Mouse (Mus musculus): Measurements from ENCODE around the gene Enoph1. TPM values are rescaled to one million over a fixed set of nuclear protein-coding genes. Genes with fewer than 3 reads are reported as not detected.

Gene Enoph1
- polyA plus RNA-seq, 1 experiment = 17.0 TPM

GRCm38 (mm10) chr5:100090515-100091262 lies 50.9 kb downstream of the Enoph1 start:
- no peaks in the 10 kb centered on the region for H3K4me1 ChIP-seq

GRCm38 (mm10) chr5:100091263-100091594 lies 51.4 kb downstream of the Enoph1 start:
- H3K27me3 ChIP-seq (replicated peaks) = peaks cover 6% of the 10 kb centered on the region
- TF ChIP-seq FLI1 (IDR thresholded peaks at IDR 0.05; ENCODE audit: low read length) (no peak), GATA1 (IDR thresholded peaks at IDR 0.05; ENCODE audit: borderline replicate concordance, low read length) (no peak)
- no peaks in the 10 kb centered on the region for H3K4me1 ChIP-seq
- H3K9me3 ChIP-seq = peaks cover 12% of the 10 kb centered on the region
- no peak overlapping the region for H3K4me3 ChIP-seq (replicated peaks)
- no peaks in the 10 kb centered on the region for H3K36me3 ChIP-seq (replicated peaks; ENCODE audit: low read length)

More at GRCm38 (mm10) chr5:100090515-100091262, 50.9 kb downstream of the Enoph1 start:
- H3K27me3 ChIP-seq (replicated peaks) = peaks cover 8% of the 10 kb centered on the region
- H3K9me3 ChIP-seq = peaks cover 12% of the 10 kb centered on the region
- no peak overlapping the region for H3K4me3 ChIP-seq (replicated peaks)
- H3K36me3 ChIP-seq (replicated peaks; ENCODE audit: low read length) = no peaks in the 10 kb centered on the region
- no peak for TF ChIP-seq FLI1 (IDR thresholded peaks at IDR 0.05; ENCODE audit: low read length)
- TF ChIP-seq GATA1 (IDR thresholded peaks at IDR 0.05; ENCODE audit: borderline replicate concordance, low read length) = no peak

GRCm38 (mm10) chr5:100091602-100092001 lies 51.8 kb downstream of the Enoph1 start:
- TF ChIP-seq FLI1 (IDR thresholded peaks at IDR 0.05; ENCODE audit: low read length) = no peak
- no peak for TF ChIP-seq GATA1 (IDR thresholded peaks at IDR 0.05; ENCODE audit: borderline replicate concordance, low read length)

GRCm38 (mm10) chr5:100096955-100097354 lies 57.2 kb downstream of the Enoph1 start:
- TF ChIP-seq GATA1 (IDR thresholded peaks at IDR 0.05; ENCODE audit: borderline replicate concordance, low read length) (no peak), FLI1 (IDR thresholded peaks at IDR 0.05; ENCODE audit: low read length) (no peak)
- Histone ChIP-seq H3K27me3 (replicated peaks) (peaks cover 5% of the 10 kb centered on the region), H3K9me3 (peaks cover 9% of the 10 kb centered on the region), H3K36me3 (replicated peaks; ENCODE audit: low read length) (no peaks in the 10 kb centered on the region), H3K4me3 (replicated peaks) (no peak overlapping the region), H3K4me1 (no peaks in the 10 kb centered on the region)

More at GRCm38 (mm10) chr5:100091602-100092001, 51.8 kb downstream of the Enoph1 start:
- Histone ChIP-seq H3K27me3 (replicated peaks) (peaks cover 6% of the 10 kb centered on the region), H3K4me1 (no peaks in the 10 kb centered on the region), H3K36me3 (replicated peaks; ENCODE audit: low read length) (no peaks in the 10 kb centered on the region), H3K9me3 (peaks cover 12% of the 10 kb centered on the region), H3K4me3 (replicated peaks) (no peak overlapping the region)

GRCm38 (mm10) chr5:100097967-100098366 lies 58.2 kb downstream of the Enoph1 start:
- H3K36me3 ChIP-seq (replicated peaks; ENCODE audit: low read length) = no peaks in the 10 kb centered on the region
- H3K4me1 ChIP-seq = no peaks in the 10 kb centered on the region
- H3K27me3 ChIP-seq (replicated peaks) = peaks cover 3% of the 10 kb centered on the region
- peaks cover 9% of the 10 kb centered on the region for H3K9me3 ChIP-seq
- H3K4me3 ChIP-seq (replicated peaks) = no peak overlapping the region
- no peak for TF ChIP-seq FLI1 (IDR thresholded peaks at IDR 0.05; ENCODE audit: low read length)
- no peak for TF ChIP-seq GATA1 (IDR thresholded peaks at IDR 0.05; ENCODE audit: borderline replicate concordance, low read length)

GRCm38 (mm10) chr5:100102395-100102794 lies 62.6 kb downstream of the Enoph1 start:
- Histone ChIP-seq H3K4me3 (replicated peaks) (no peak overlapping the region), H3K9me3 (no peaks in the 10 kb centered on the region), H3K36me3 (replicated peaks; ENCODE audit: low read length) (no peaks in the 10 kb centered on the region), H3K27me3 (replicated peaks) (peaks cover 3% of the 10 kb centered on the region), H3K4me1 (no peaks in the 10 kb centered on the region)
- no peak for TF ChIP-seq FLI1 (IDR thresholded peaks at IDR 0.05; ENCODE audit: low read length)
- no peak for TF ChIP-seq GATA1 (IDR thresholded peaks at IDR 0.05; ENCODE audit: borderline replicate concordance, low read length)

GRCm38 (mm10) chr5:100108866-100109265 lies 69.1 kb downstream of the Enoph1 start:
- Histone ChIP-seq H3K27me3 (replicated peaks) (peaks cover 3% of the 10 kb centered on the region), H3K4me3 (replicated peaks) (no peak overlapping the region), H3K36me3 (replicated peaks; ENCODE audit: low read length) (no peaks in the 10 kb centered on the region), H3K9me3 (no peaks in the 10 kb centered on the region), H3K4me1 (peaks cover 8% of the 10 kb centered on the region; the same call in 1 of the 2 replicates)
- TF ChIP-seq FLI1 (IDR thresholded peaks at IDR 0.05; ENCODE audit: low read length) = no peak
- TF ChIP-seq GATA1 (IDR thresholded peaks at IDR 0.05; ENCODE audit: borderline replicate concordance, low read length) = no peak

- Histone ChIP-seq H3K36me3 (replicated peaks; ENCODE audit: low read length) (no peaks in the 10 kb centered on the region), H3K4me3 (replicated peaks) (no peak overlapping the region), H3K4me1 (peaks cover 8% of the 10 kb centered on the region; the same call in 1 of the 2 replicates), H3K27me3 (replicated peaks) (peaks cover 3% of the 10 kb centered on the region), H3K9me3 (no peaks in the 10 kb centered on the region)
- no peak for TF ChIP-seq GATA1 (IDR thresholded peaks at IDR 0.05; ENCODE audit: borderline replicate concordance, low read length)
- TF ChIP-seq FLI1 (IDR thresholded peaks at IDR 0.05; ENCODE audit: low read length) = no peak
Observed at GRCm38 (mm10) chr5:100109543-100110282, 69.9 kb downstream of the Enoph1 start.

GRCm38 (mm10) chr5:100110581-100110980 lies 70.8 kb downstream of the Enoph1 start:
- H3K4me3 ChIP-seq (replicated peaks) = no peak overlapping the region
- peaks cover 8% of the 10 kb centered on the region; the same call in 1 of the 2 replicates for H3K4me1 ChIP-seq
- H3K36me3 ChIP-seq (replicated peaks; ENCODE audit: low read length) = no peaks in the 10 kb centered on the region
- H3K27me3 ChIP-seq (replicated peaks) = peaks cover 3% of the 10 kb centered on the region
- TF ChIP-seq FLI1 (IDR thresholded peaks at IDR 0.05; ENCODE audit: low read length) (no peak), GATA1 (IDR thresholded peaks at IDR 0.05; ENCODE audit: borderline replicate concordance, low read length) (no peak)
- no peaks in the 10 kb centered on the region for H3K9me3 ChIP-seq

- H3K4me1 ChIP-seq = peaks cover 8% of the 10 kb centered on the region; the same call in 1 of the 2 replicates
Observed at GRCm38 (mm10) chr5:100113403-100113802, 73.6 kb downstream of the Enoph1 start.

More at GRCm38 (mm10) chr5:100113403-100113802, 73.6 kb downstream of the Enoph1 start:
- H3K9me3 ChIP-seq = peaks cover 13% of the 10 kb centered on the region
- peaks cover 3% of the 10 kb centered on the region for H3K27me3 ChIP-seq (replicated peaks)
- TF ChIP-seq GATA1 (IDR thresholded peaks at IDR 0.05; ENCODE audit: borderline replicate concordance, low read length) (no peak), FLI1 (IDR thresholded peaks at IDR 0.05; ENCODE audit: low read length) (no peak)
- H3K36me3 ChIP-seq (replicated peaks; ENCODE audit: low read length) = no peaks in the 10 kb centered on the region
- H3K4me3 ChIP-seq (replicated peaks) = no peak overlapping the region

Other genes starting within 250 kb of the Enoph1 start
- gene Vamp9, start 133.7 kb upstream of the Enoph1 start, polyA plus RNA-seq (2012; ENCODE audit: insufficient read depth, low replicate concordance) = not detected in 2 replicates
- 145 and 260 TPM in 2 replicates for gene Hnrnpd, start 61.0 kb upstream of the Enoph1 start, polyA plus RNA-seq (2012; ENCODE audit: insufficient read depth, low replicate concordance)
- 2.5 TPM in 1 of 2 replicates, not detected in the other for gene 4930524J08Rik, start 60.9 kb upstream of the Enoph1 start, polyA plus RNA-seq (2012; ENCODE audit: insufficient read depth, low replicate concordance)
- 52.5 and 67.8 TPM in 2 replicates for gene Hnrnpdl, start 321 bp upstream of the Enoph1 start, polyA plus RNA-seq (2012; ENCODE audit: insufficient read depth, low replicate concordance)
- 0.11 TPM in 1 of 2 replicates, not detected in the other for gene Tmem150c, start 119.8 kb downstream of the Enoph1 start, polyA plus RNA-seq (2012; ENCODE audit: insufficient read depth, low replicate concordance)